Mouse (Mus musculus) cerebellum, adult 11-12 months (tissue): Measurements from ENCODE around the gene Akap6.

Experiments
- DNase-seq: peaks from one replicate; pipeline ENCODE4 v3.0.0; 2022

Gene Akap6

GRCm38 (mm10) chr12:53060903-53061302 is 361.7 kb downstream of the Akap6 start:
- no peak for DNase-seq

GRCm38 (mm10) chr12:53061466-53062124 is 362.4 kb downstream of the Akap6 start:
- no peak for DNase-seq

GRCm38 (mm10) chr12:53063003-53063402 is 363.8 kb downstream of the Akap6 start:
- no peak for DNase-seq

GRCm38 (mm10) chr12:53064241-53064760 is 365.1 kb downstream of the Akap6 start:
- no peak for DNase-seq

- no peak for DNase-seq
These were observed 366.0 kb downstream of the Akap6 start for GRCm38 (mm10) chr12:53065031-53065785.

- DNase-seq: no peak
These were observed 367.1 kb downstream of the Akap6 start for GRCm38 (mm10) chr12:53066321-53066720.

- no peak for DNase-seq
These were observed 371.7 kb downstream of the Akap6 start for GRCm38 (mm10) chr12:53070907-53071306.

GRCm38 (mm10) chr12:53076595-53077400 is 377.6 kb downstream of the Akap6 start:
- no peak for DNase-seq

- no peak for DNase-seq
These were observed 386.6 kb downstream of the Akap6 start for GRCm38 (mm10) chr12:53085789-53086188.

GRCm38 (mm10) chr12:53112276-53112675 is 413.1 kb downstream of the Akap6 start:
- no peak for DNase-seq

- DNase-seq: no peak
These were observed 420.2 kb downstream of the Akap6 start for GRCm38 (mm10) chr12:53119352-53119751.

- no peak for DNase-seq
These were observed 424.9 kb downstream of the Akap6 start for GRCm38 (mm10) chr12:53124131-53124530.

- no peak for DNase-seq
These were observed 425.5 kb downstream of the Akap6 start for GRCm38 (mm10) chr12:53124696-53125095.

GRCm38 (mm10) chr12:53125286-53125685 is 426.1 kb downstream of the Akap6 start:
- DNase-seq: no peak

- DNase-seq: no peak
These were observed 435.0 kb downstream of the Akap6 start for GRCm38 (mm10) chr12:53134196-53134595.

- no peak for DNase-seq
These were observed 438.1 kb downstream of the Akap6 start for GRCm38 (mm10) chr12:53137331-53137730.

- no peak for DNase-seq
These were observed 445.0 kb downstream of the Akap6 start for GRCm38 (mm10) chr12:53144122-53144695.

- DNase-seq: no peak
These were observed 445.6 kb downstream of the Akap6 start for GRCm38 (mm10) chr12:53144760-53145159.

- DNase-seq: no peak
These were observed 446.3 kb downstream of the Akap6 start for GRCm38 (mm10) chr12:53145516-53145915.

- no peak for DNase-seq
These were observed 447.4 kb downstream of the Akap6 start for GRCm38 (mm10) chr12:53146460-53147050.

GRCm38 (mm10) chr12:53147696-53148095 is 448.5 kb downstream of the Akap6 start:
- no peak for DNase-seq

GRCm38 (mm10) chr12:53168189-53169003 is 469.2 kb downstream of the Akap6 start:
- DNase-seq: no peak
